Mouse (Mus musculus) adrenal gland, postnatal 4 days (tissue): ENCODE measurements around the gene A3galt2. TPM values are rescaled to one million over a fixed set of nuclear protein-coding genes. Genes with fewer than 3 reads are reported as not detected.

Experiments used
- DNase-seq, 2 experiments: peaks; one replicate each; pipeline ENCODE4 v3.0.0; 2021 to 2022; ENCODE audit warnings: low spot score in 2 of 2, mixed read lengths in 2 of 2
- total RNA-seq, 2 experiments: library from RNA; stranded (reverse); gene quantifications; 2 replicates each; pipeline ENCODE4 v1.2.3; 2021

A3galt2 gene
- total RNA-seq, 2 experiments from 2014 or later, result 0.34 to 0.70 TPM

GRCm38 (mm10) chr4:128793710-128794109 lies 38.5 kb downstream of the A3galt2 start:
- DNase-seq, result peak in 1 of 2 experiments; percentile 59

GRCm38 (mm10) chr4:128794198-128794597 lies 39.0 kb downstream of the A3galt2 start:
- DNase-seq, result no peak

- DNase-seq, result no peak
These were observed 40.4 kb downstream of the A3galt2 start for GRCm38 (mm10) chr4:128795596-128795995.

GRCm38 (mm10) chr4:128796788-128797187 lies 41.6 kb downstream of the A3galt2 start:
- DNase-seq, result no peak

GRCm38 (mm10) chr4:128801675-128802465 lies 46.7 kb downstream of the A3galt2 start:
- no peak for DNase-seq

GRCm38 (mm10) chr4:128803569-128803968 lies 48.4 kb downstream of the A3galt2 start:
- no peak for DNase-seq

GRCm38 (mm10) chr4:128804426-128805149 lies 49.4 kb downstream of the A3galt2 start:
- DNase-seq, result no peak

GRCm38 (mm10) chr4:128805150-128806042 lies 50.2 kb downstream of the A3galt2 start:
- DNase-seq, result no peak

GRCm38 (mm10) chr4:128806043-128806826 lies 51.1 kb downstream of the A3galt2 start, which contains the start of gene Zfp362:
Gene Zfp362 (minus strand): TSS chr4:128806045.
- DNase-seq, result no peak

- DNase-seq, result peak in 1 of 2 experiments; percentile 48
These were observed 51.6 kb downstream of the A3galt2 start for GRCm38 (mm10) chr4:128806827-128807179.

GRCm38 (mm10) chr4:128811382-128812056 lies 56.4 kb downstream of the A3galt2 start:
- DNase-seq, result peak in 1 of 2 experiments; percentile 64

GRCm38 (mm10) chr4:128817011-128817410 lies 61.8 kb downstream of the A3galt2 start:
- no peak for DNase-seq

Other genes with a start within 250 kb of the A3galt2 start
- gene Zscan20, start 145.3 kb upstream of the A3galt2 start, total RNA-seq, result 1 to 10 TPM; 5.9 to 7.6 TPM
- 1 to 10 TPM in 1 of 2 experiments, under 1 TPM in 1; 0.87 to 1.4 TPM for gene Tlr12, start 136.7 kb upstream of the A3galt2 start, total RNA-seq
- 10 to 100 TPM; 91.8 to 95.1 TPM for gene Phc2, start 100.7 kb upstream of the A3galt2 start, total RNA-seq
- gene Zfp362, start 50.7 kb downstream of the A3galt2 start, total RNA-seq, result 10 to 100 TPM; 68.0 to 69.9 TPM
- gene Trim62, start 128.2 kb downstream of the A3galt2 start, total RNA-seq, result 10 to 100 TPM; 29.8 to 34.8 TPM
- gene Azin2, start 207.1 kb downstream of the A3galt2 start, total RNA-seq, result 10 to 100 TPM; 54.8 to 61.1 TPM
- 100 to 1,000 TPM; 144 to 163 TPM for gene Ak2, start 236.6 kb downstream of the A3galt2 start, total RNA-seq